Mouse (Mus musculus): ENCODE measurements around the gene Nppa. TPM values are rescaled to one million over a fixed set of nuclear protein-coding genes. Genes with fewer than 3 reads are reported as not detected.
A peak's percentile ranks its signal among the peaks of the same experiment; 100 is the strongest.
"Not testable (repeated sequence)": the region's sequence is repeated elsewhere in the genome, so short reads cannot be mapped to it uniquely, and the experiment has no call there.

The Nppa gene
- total RNA-seq, 2 experiments from 2014 or later: not detected

- ATAC-seq (replicated peaks; ENCODE audit: poor library complexity): no peak
These were observed 9.1 kb downstream of the Nppa start for GRCm38 (mm10) chr4:148009641-148010040.

- ATAC-seq (replicated peaks; ENCODE audit: poor library complexity): no peak
These were observed 10.8 kb downstream of the Nppa start for GRCm38 (mm10) chr4:148011332-148011731.

GRCm38 (mm10) chr4:148012216-148012615, 11.7 kb downstream of the Nppa start:
- ATAC-seq (replicated peaks; ENCODE audit: poor library complexity): no peak

GRCm38 (mm10) chr4:148015418-148015817, 14.9 kb downstream of the Nppa start:
- peak; percentile 68 for ATAC-seq (replicated peaks; ENCODE audit: poor library complexity)

- no peak for ATAC-seq (replicated peaks; ENCODE audit: poor library complexity)
These were observed 16.5 kb downstream of the Nppa start for GRCm38 (mm10) chr4:148016981-148017380.

- ATAC-seq (replicated peaks; ENCODE audit: poor library complexity): no peak
These were observed 17.9 kb downstream of the Nppa start for GRCm38 (mm10) chr4:148018410-148018809.

- no peak for ATAC-seq (replicated peaks; ENCODE audit: poor library complexity)
These were observed 23.5 kb downstream of the Nppa start for GRCm38 (mm10) chr4:148024003-148024402.

GRCm38 (mm10) chr4:148029297-148029696, 28.8 kb downstream of the Nppa start:
- ATAC-seq (replicated peaks; ENCODE audit: poor library complexity): no peak

- no peak for ATAC-seq (replicated peaks; ENCODE audit: poor library complexity)
These were observed 30.0 kb downstream of the Nppa start for GRCm38 (mm10) chr4:148030506-148030905.

- ATAC-seq (replicated peaks; ENCODE audit: poor library complexity): peak; percentile 43
These were observed 33.4 kb downstream of the Nppa start for GRCm38 (mm10) chr4:148033858-148034410.

- ATAC-seq (replicated peaks; ENCODE audit: poor library complexity): no peak
These were observed 34.9 kb downstream of the Nppa start for GRCm38 (mm10) chr4:148035440-148035839.

- no peak for ATAC-seq (replicated peaks; ENCODE audit: poor library complexity)
These were observed 37.6 kb downstream of the Nppa start for GRCm38 (mm10) chr4:148038079-148038599.

GRCm38 (mm10) chr4:148038600-148039253, 38.2 kb downstream of the Nppa start, which contains the start of the genes Clcn6 and Mthfr:
TSS of gene Clcn6 (minus strand) at chr4:148038821.
TSS of gene Mthfr (plus strand) at chr4:148039077.
- ATAC-seq (replicated peaks; ENCODE audit: poor library complexity): peak; percentile 77

- ATAC-seq (replicated peaks; ENCODE audit: poor library complexity): peak; percentile 1; the same call in 1 of the 2 replicates
These were observed 38.9 kb downstream of the Nppa start for GRCm38 (mm10) chr4:148039254-148040028.

GRCm38 (mm10) chr4:148040029-148040830, 39.7 kb downstream of the Nppa start:
- no peak for ATAC-seq (replicated peaks; ENCODE audit: poor library complexity)

GRCm38 (mm10) chr4:148040933-148041610, 40.5 kb downstream of the Nppa start:
- peak; percentile 14 for ATAC-seq (replicated peaks; ENCODE audit: poor library complexity)

GRCm38 (mm10) chr4:148041611-148042191, 41.2 kb downstream of the Nppa start:
- no peak for ATAC-seq (replicated peaks; ENCODE audit: poor library complexity)

GRCm38 (mm10) chr4:148043327-148043726, 42.8 kb downstream of the Nppa start:
- ATAC-seq (replicated peaks; ENCODE audit: poor library complexity): not testable (repeated sequence)

GRCm38 (mm10) chr4:148044113-148044512, 43.6 kb downstream of the Nppa start:
- no peak for ATAC-seq (replicated peaks; ENCODE audit: poor library complexity)

Data from megakaryocyte progenitor cell, adult 5-6 weeks (primary cell).